Mouse (Mus musculus) small intestine, adult 2 months (tissue): ENCODE results near the gene Tfpi.

Source experiments
- CTCF ChIP-seq: fragments of 200-500 bp; IDR thresholded peaks from 2 replicates; pipeline ENCODE4 v1.5.1; 2012; ENCODE audit warnings: low read depth, mild to moderate bottlenecking, control low read depth, inconsistent platforms, low read length, moderate library complexity, mixed read lengths; ENCODE audit not compliant: insufficient replicate concordance, insufficient read length; ENCODE audit errors: extremely low read depth
- POLR2A ChIP-seq: fragments of 200-500 bp; IDR thresholded peaks from 2 replicates; pipeline ENCODE4 v1.6.1; 2012; ENCODE audit warnings: low read depth, mild to moderate bottlenecking, control low read depth, inconsistent platforms, low read length, moderate library complexity

- TF ChIP-seq CTCF = no peak
- TF ChIP-seq POLR2A = no peak
These were observed 89.8 kb downstream of the Tfpi start for GRCm38 (mm10) chr2:84386563-84387393.
